Mouse (Mus musculus) limb, embryonic 15.5 days (tissue): ENCODE data around the gene Olfr597. TPM values are rescaled to one million over a fixed set of nuclear protein-coding genes. Genes with fewer than 3 reads are reported as not detected.
"Not testable (repeated sequence)": the region's sequence is repeated elsewhere in the genome, so short reads cannot be mapped to it uniquely, and the experiment has no call there.

ENCODE experiments used
- ATAC-seq: fragments of 200-750 bp; cut with Nextera tagmentation; 2 replicates; pipeline ENCODE4 v1.8.0; 2017; ENCODE audit warnings: low read depth, moderate TSS enrichment; ENCODE audit not compliant: insufficient number of reproducible peaks, low FRiP score, low TSS enrichment
- H3K27ac ChIP-seq: fragments of 300-500 bp; sonication (generic); 2 replicates; pipeline ENCODE4 v1.5.1; 2015; ENCODE audit warnings: moderate library complexity, mild to moderate bottlenecking, inconsistent platforms
- H3K27me3 ChIP-seq: fragments of 300-500 bp; sonication (generic); 2 replicates; pipeline ENCODE4 v1.6.1; 2015; ENCODE audit warnings: inconsistent platforms
- H3K36me3 ChIP-seq: fragments of 300-500 bp; sonication (generic); 2 replicates; pipeline ENCODE4 v1.6.1; 2015; ENCODE audit warnings: inconsistent platforms
- H3K4me1 ChIP-seq: fragments of 300-500 bp; sonication (generic); 2 replicates; pipeline ENCODE4 v1.6.1; 2015; ENCODE audit warnings: inconsistent platforms
- H3K4me2 ChIP-seq: fragments of 300-500 bp; sonication (generic); 2 replicates; pipeline ENCODE4 v1.6.1; 2015; ENCODE audit warnings: mild to moderate bottlenecking, inconsistent platforms
- H3K4me3 ChIP-seq: fragments of 300-500 bp; sonication (generic); 2 replicates; pipeline ENCODE4 v1.5.1; 2015; ENCODE audit warnings: mild to moderate bottlenecking, inconsistent platforms
- H3K9ac ChIP-seq: fragments of 300-500 bp; sonication (generic); 2 replicates; pipeline ENCODE4 v1.6.1; 2015; ENCODE audit warnings: inconsistent platforms
- H3K9me3 ChIP-seq: fragments of 300-500 bp; sonication (generic); 2 replicates; pipeline ENCODE4 v1.6.1; 2016; ENCODE audit warnings: inconsistent platforms
- WGBS: fragments of 180-500 bp; shearing (Covaris S2); methylation state at CpG from one replicate; pipeline ENCODE4 v1.1.7; 2015; 5-methylcytosine and 5-hydroxymethylcytosine counted together
- microRNA-seq: library from miRNA; unstranded; fragments of <30 nt; microRNA quantifications from one replicate; pipeline ENCODE4, GENCODE M21; 2016
- polyA plus RNA-seq: library from polyadenylated mRNA; unstranded; fragments of >200 nt; fragmentation: Nextera tagmentation; extraction: Ambion mirVana; gene quantifications from 2 replicates; pipeline ENCODE4 v1.2.1, GENCODE M21; 2015

Gene Olfr597
- not detected in 2 replicates for polyA plus RNA-seq

- H3K9me3 ChIP-seq, H3K9ac ChIP-seq, H3K27me3 ChIP-seq, H3K4me2 ChIP-seq, H3K27ac ChIP-seq, H3K4me3 ChIP-seq, ATAC-seq, H3K4me1 ChIP-seq, H3K36me3 ChIP-seq: not testable (repeated sequence)
- 84% methylated on average over 2 of the region's 2 CpGs for WGBS
Observed at GRCm38 (mm10) chr7:103316015-103316414, at the start of gene Olfr597. Gene Olfr597, plus strand, starts transcription at chr7:103316315.

- not testable (repeated sequence) for H3K4me1 ChIP-seq, H3K27ac ChIP-seq, H3K4me3 ChIP-seq, H3K27me3 ChIP-seq, H3K9ac ChIP-seq, ATAC-seq, H3K36me3 ChIP-seq, H3K9me3 ChIP-seq, H3K4me2 ChIP-seq
- 88% methylated on average over 2 of the region's 2 CpGs for WGBS
Observed at GRCm38 (mm10) chr7:103305348-103305747, 10.8 kb upstream of the Olfr597 start, which contains the start of gene Olfr596. Gene Olfr596, plus strand, starts transcription at chr7:103305648.

DNA sequence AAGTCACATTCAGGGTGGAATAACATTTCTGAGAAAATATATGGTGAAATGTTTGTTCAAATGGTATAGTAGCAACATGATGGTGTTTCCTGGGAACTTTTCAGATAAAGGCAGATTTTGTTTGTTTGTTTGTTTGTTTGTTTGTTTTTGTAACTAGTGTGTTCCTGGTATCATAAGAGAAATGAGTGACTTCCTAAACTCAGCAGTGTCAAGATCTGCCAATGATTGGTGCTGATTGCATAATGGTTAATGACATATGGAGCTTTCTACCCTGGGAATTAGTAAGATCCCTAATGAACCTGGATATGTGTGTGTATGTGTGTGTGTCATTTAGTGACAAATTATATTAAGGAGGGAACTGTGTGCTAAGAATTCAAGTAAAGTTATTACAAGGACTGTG is 7.2 kb downstream of the Olfr597 start, which contains the start of gene Olfr598:
Olfr598 (plus strand) TSS at position 301 of the 400 bp plus-strand sequence.
- no peaks in the 10 kb centered on the region for H3K4me1 ChIP-seq
- no peak within 1 kb of the TSS for H3K4me3 ChIP-seq
- H3K9me3 ChIP-seq: no peaks in the 10 kb centered on the region
- no peaks in the 10 kb centered on the region for H3K36me3 ChIP-seq
- H3K9ac ChIP-seq: no peak within 1 kb of the TSS
- no peak within 1 kb of the TSS for H3K4me2 ChIP-seq
- no peak for ATAC-seq
- no peak within 1 kb of the TSS for H3K27ac ChIP-seq
- H3K27me3 ChIP-seq: no peaks in the 10 kb centered on the region

DNA sequence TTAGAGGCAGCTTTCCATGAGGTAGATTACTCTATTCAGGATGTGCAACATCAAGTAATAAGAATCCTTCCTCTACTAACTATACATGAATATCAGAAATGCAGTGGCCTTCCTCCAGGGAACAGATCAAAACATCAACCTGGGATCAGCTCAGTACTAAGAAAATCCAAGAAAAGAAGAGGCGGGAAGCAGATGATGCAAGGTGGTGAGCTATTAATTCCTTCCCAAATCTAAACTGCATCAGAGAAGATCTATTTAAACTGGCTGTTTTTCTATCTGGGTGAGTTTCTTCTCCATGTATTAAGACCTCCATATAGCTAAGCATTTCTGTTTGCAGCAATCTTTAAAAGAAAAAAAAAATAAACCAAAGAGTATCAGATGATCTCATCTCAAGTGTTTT is 19.5 kb downstream of the Olfr597 start, which contains the start of gene Olfr599:
Olfr599 (plus strand) TSS at position 301 of the 400 bp plus-strand sequence.
- no peak within 1 kb of the TSS for H3K4me3 ChIP-seq
- no peaks in the 10 kb centered on the region for H3K4me1 ChIP-seq
- WGBS: 82% methylated on average over 1 of the region's 1 CpGs
- H3K4me2 ChIP-seq: no peak within 1 kb of the TSS
- ATAC-seq: no peak
- H3K36me3 ChIP-seq: no peaks in the 10 kb centered on the region
- H3K27me3 ChIP-seq: no peaks in the 10 kb centered on the region
- no peaks in the 10 kb centered on the region for H3K9me3 ChIP-seq
- no peak within 1 kb of the TSS for H3K9ac ChIP-seq
- no peak within 1 kb of the TSS for H3K27ac ChIP-seq

GRCm38 (mm10) chr7:103349569-103349968 is 33.5 kb downstream of the Olfr597 start, which contains the start of gene Olfr600:
Gene Olfr600, minus strand, starts transcription at chr7:103349669.
- ATAC-seq: no peak

DNA sequence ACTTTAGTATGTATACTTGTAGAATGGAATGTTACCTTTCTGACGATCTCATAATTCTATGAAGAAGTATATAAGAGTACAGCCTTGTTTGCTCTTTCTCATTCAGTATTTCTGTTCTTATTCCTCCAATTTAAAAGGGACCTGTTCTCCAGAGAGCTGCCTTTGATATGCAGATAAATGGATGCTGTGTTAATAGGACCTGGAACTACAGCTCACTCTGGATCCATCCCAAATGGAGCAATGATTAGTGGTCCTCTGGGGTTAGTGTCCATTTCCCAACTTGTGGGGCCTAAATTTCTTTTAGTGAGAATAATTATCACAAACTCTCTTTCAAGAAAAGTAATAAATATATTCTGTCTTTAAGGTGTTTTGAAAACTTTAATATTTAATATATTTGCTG is 46.4 kb downstream of the Olfr597 start, which contains the start of gene Olfr601:
Olfr601 (minus strand) TSS at position 101 of the 400 bp plus-strand sequence.
- Histone ChIP-seq H3K36me3 (no peaks in the 10 kb centered on the region), H3K9me3 (no peaks in the 10 kb centered on the region), H3K4me1 (no peaks in the 10 kb centered on the region), H3K9ac (no peak within 1 kb of the TSS), H3K27me3 (no peaks in the 10 kb centered on the region), H3K4me2 (no peak within 1 kb of the TSS), H3K27ac (no peak within 1 kb of the TSS), H3K4me3 (no peak within 1 kb of the TSS)
- WGBS: 94% methylated on average over 1 of the region's 1 CpGs
- ATAC-seq: no peak

More at GRCm38 (mm10) chr7:103349569-103349968, 33.5 kb downstream of the Olfr597 start, which contains the start of gene Olfr600:
- H3K4me3 ChIP-seq: no peak within 1 kb of the TSS
- H3K27me3 ChIP-seq: no peaks in the 10 kb centered on the region
- no peak within 1 kb of the TSS for H3K9ac ChIP-seq
- H3K4me1 ChIP-seq: no peaks in the 10 kb centered on the region
- H3K4me2 ChIP-seq: no peak within 1 kb of the TSS
- H3K36me3 ChIP-seq: no peaks in the 10 kb centered on the region
- H3K27ac ChIP-seq: no peak within 1 kb of the TSS
- no peaks in the 10 kb centered on the region for H3K9me3 ChIP-seq

Small RNAs within 50 kb of the gene (microRNA-seq; reads per million reads assigned to microRNA genes)
- not detected for gene Gm23550

Other genes starting within 250 kb of the Olfr597 start
- gene Olfr584, start 234.4 kb upstream of the Olfr597 start, polyA plus RNA-seq: not detected in 2 replicates
- not detected in 2 replicates for gene Olfr585, start 218.6 kb upstream of the Olfr597 start, polyA plus RNA-seq
- not detected in 2 replicates for gene Olfr586, start 190.7 kb upstream of the Olfr597 start, polyA plus RNA-seq
- gene Olfr588-ps1, start 175.4 kb upstream of the Olfr597 start, polyA plus RNA-seq: not detected in 2 replicates
- gene Olfr589, start 160.0 kb upstream of the Olfr597 start, polyA plus RNA-seq: not detected in 2 replicates
- gene Olfr591, start 138.0 kb upstream of the Olfr597 start, polyA plus RNA-seq: not detected in 2 replicates
- gene Olfr592, start 131.5 kb upstream of the Olfr597 start, polyA plus RNA-seq: not detected in 2 replicates
- not detected in 2 replicates for gene Olfr593, start 104.5 kb upstream of the Olfr597 start, polyA plus RNA-seq
- gene Olfr594, start 99.3 kb upstream of the Olfr597 start, polyA plus RNA-seq: not detected in 2 replicates
- not detected in 2 replicates for gene Usp17ld, start 63.8 kb upstream of the Olfr597 start, polyA plus RNA-seq
- gene Olfr596, start 10.7 kb upstream of the Olfr597 start, polyA plus RNA-seq: not detected in 2 replicates
- not detected in 2 replicates for gene Olfr598, start 7.3 kb downstream of the Olfr597 start, polyA plus RNA-seq
- not detected in 2 replicates for gene Olfr599, start 19.6 kb downstream of the Olfr597 start, polyA plus RNA-seq
- not detected in 2 replicates for gene Olfr600, start 33.4 kb downstream of the Olfr597 start, polyA plus RNA-seq
- not detected in 2 replicates for gene Olfr601, start 46.3 kb downstream of the Olfr597 start, polyA plus RNA-seq
- gene Olfr603, start 69.9 kb downstream of the Olfr597 start, polyA plus RNA-seq: not detected in 2 replicates
- gene Usp17lc, start 98.8 kb downstream of the Olfr597 start, polyA plus RNA-seq: not detected in 2 replicates
- not detected in 2 replicates for gene Olfr605, start 129.1 kb downstream of the Olfr597 start, polyA plus RNA-seq
- gene Olfr606, start 132.7 kb downstream of the Olfr597 start, polyA plus RNA-seq: not detected in 2 replicates
- gene Olfr607, start 147.8 kb downstream of the Olfr597 start, polyA plus RNA-seq: not detected in 2 replicates
- gene Olfr608, start 153.6 kb downstream of the Olfr597 start, polyA plus RNA-seq: not detected in 2 replicates
- gene Olfr609, start 181.7 kb downstream of the Olfr597 start, polyA plus RNA-seq: not detected in 2 replicates
- not detected in 2 replicates for gene Olfr610, start 195.8 kb downstream of the Olfr597 start, polyA plus RNA-seq
- not detected in 2 replicates for gene Olfr611, start 204.5 kb downstream of the Olfr597 start, polyA plus RNA-seq
- gene Olfr612, start 226.4 kb downstream of the Olfr597 start, polyA plus RNA-seq: not detected in 2 replicates
- not detected in 2 replicates for gene Olfr613, start 231.8 kb downstream of the Olfr597 start, polyA plus RNA-seq
- not detected in 2 replicates for gene Olfr615, start 239.8 kb downstream of the Olfr597 start, polyA plus RNA-seq